Mouse (Mus musculus) G1E (cell line): Measurements from ENCODE around the gene Dnmt3b.

Experiments
- CTCF ChIP-seq: IDR thresholded peaks from 2 replicates; pipeline ENCODE4 v1.5.1; 2012; ENCODE audit warnings: low read depth, low read length, inconsistent platforms, mixed read lengths
- GATA1 ChIP-seq: IDR thresholded peaks from 2 replicates; pipeline ENCODE4 v1.6.1; 2012; ENCODE audit warnings: borderline replicate concordance, low read length, inconsistent platforms, mixed read lengths
- GATA2 ChIP-seq: IDR thresholded peaks from 2 replicates; pipeline ENCODE4 v1.6.1; 2012; ENCODE audit warnings: low read depth, low read length, inconsistent platforms, borderline replicate concordance
- POLR2AphosphoS5 ChIP-seq: IDR thresholded peaks from 2 replicates; pipeline ENCODE4 v1.6.1; 2012; ENCODE audit warnings: low read depth, low read length, inconsistent platforms; ENCODE audit not compliant: insufficient replicate concordance
- TAL1 ChIP-seq: conservative IDR thresholded peaks from 2 replicates; pipeline ENCODE4 v1.6.1; 2012; ENCODE audit warnings: low read depth, low read length, inconsistent platforms, mixed read lengths

DNA sequence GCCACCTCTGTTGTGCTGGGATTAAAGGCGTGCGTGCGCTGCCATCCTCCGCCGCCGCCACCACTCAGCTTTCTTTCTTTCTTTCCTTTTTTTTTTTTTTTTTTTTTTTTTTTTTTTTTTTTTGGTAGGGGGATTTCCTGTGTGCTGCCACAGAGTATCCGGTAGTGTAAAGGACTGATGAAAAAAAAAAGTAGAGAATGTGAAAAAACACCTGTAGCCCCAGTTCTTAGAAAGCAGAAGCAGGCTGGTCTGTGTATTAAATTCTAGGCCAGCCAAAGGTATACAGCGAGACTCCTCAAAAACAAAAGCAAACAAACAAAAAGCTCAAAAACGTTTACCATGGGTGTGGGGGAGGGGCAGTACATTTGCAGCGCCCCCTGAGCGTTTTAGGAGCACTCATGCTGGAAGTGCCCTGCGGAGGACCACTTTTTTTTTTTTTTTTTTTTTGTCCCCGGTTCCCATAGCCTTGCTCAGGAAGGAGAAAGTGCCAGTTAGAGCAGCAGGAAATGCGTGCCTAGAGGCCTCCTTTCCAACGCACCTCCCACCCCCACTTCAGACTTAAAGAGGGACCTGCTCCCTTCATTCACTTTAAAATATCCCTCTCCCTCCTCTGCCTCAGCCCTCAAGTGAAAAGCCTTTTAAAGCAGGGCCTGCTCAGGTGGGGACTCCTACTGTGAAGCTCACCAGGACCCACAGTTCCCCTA, 10.1 kb upstream of the Dnmt3b start:
- TF ChIP-seq POLR2AphosphoS5 (no peak), CTCF (no peak), TAL1 (no peak), GATA1 (no peak), GATA2 (no peak)
